Mouse (Mus musculus) bone marrow macrophage, adult 2 months (primary cell): ENCODE results near the gene Htr2a.

ENCODE experiments used
- CTCF ChIP-seq: IDR thresholded peaks from 2 replicates; pipeline ENCODE4 v1.5.1; 2012; ENCODE audit warnings: low read depth, mild to moderate bottlenecking, low read length, moderate library complexity
- POLR2A ChIP-seq: IDR thresholded peaks from 2 replicates; pipeline ENCODE4 v1.6.1; 2012; ENCODE audit warnings: mild to moderate bottlenecking, low read depth, low read length, borderline replicate concordance

DNA sequence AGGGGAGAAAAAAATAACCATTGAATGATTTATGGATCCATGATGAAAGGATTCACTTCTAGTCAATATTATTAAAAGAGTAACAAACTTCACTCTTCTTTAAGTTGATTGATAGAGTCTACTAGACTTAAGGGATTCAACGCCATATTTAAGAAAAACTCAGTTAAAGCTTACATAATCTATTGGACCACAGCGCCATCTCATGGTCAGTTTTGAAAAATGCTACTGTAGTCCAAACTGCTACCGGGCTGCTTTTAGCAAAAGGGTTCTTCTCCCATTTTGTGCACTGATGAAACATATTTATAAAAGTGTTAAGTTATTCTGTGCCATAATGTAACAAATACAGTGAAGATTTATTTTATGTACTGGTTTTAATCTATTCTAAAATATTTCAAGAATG is 68.4 kb downstream of the Htr2a start:
- TF ChIP-seq CTCF (no peak), POLR2A (no peak)
